Mouse (Mus musculus) lung, adult 2 months (tissue): Measurements from ENCODE around the gene Trim62.

Experiments used
- CTCF ChIP-seq: fragments of 200-500 bp; IDR thresholded peaks from 2 replicates; pipeline ENCODE4 v1.5.1; 2011; ENCODE audit warnings: mild to moderate bottlenecking, low read length, control low read depth; ENCODE audit not compliant: insufficient read depth
- POLR2A ChIP-seq: fragments of 200-500 bp; IDR thresholded peaks from 2 replicates; pipeline ENCODE4 v1.6.1; 2011; ENCODE audit warnings: low read depth, mild to moderate bottlenecking, control low read depth, low read length, borderline replicate concordance; ENCODE audit errors: extremely low read depth

DNA sequence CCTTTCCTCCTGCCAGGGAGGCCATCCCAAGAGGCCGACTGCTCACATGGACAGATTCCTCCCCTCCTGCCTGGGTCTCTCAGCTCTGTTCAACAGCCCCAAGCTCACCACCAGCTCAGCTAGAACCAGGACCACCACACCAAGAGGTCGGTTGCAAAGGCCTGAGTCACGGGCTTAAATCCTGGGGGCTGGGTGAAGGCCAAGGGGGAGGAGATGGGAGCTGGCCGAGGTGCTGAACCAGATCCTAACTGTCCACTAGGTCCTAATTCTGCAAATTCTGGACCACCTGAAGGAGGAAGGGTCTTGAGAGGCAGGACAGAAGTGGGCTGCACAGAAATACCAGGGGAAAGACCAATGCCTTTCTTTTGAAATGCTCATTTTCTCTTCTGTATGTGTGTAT lies 30.4 kb downstream of the Trim62 start:
- TF ChIP-seq POLR2A = no peak
- no peak for TF ChIP-seq CTCF
